Mouse (Mus musculus): ENCODE results near the gene Fgd3. TPM values are rescaled to one million over a fixed set of nuclear protein-coding genes. Genes with fewer than 3 reads are reported as not detected.

Fgd3 gene
- polyA plus RNA-seq, 1 experiment from 2014 or later: 0.60 TPM

GRCm38 (mm10) chr13:49335077-49335982 lies 15.2 kb upstream of the Fgd3 start:
- no peak overlapping the region for H3K4me2 ChIP-seq (replicated peaks; ENCODE audit: low read depth)
- H3K4me3 ChIP-seq (ENCODE audit: low read depth, low read length): no peak overlapping the region
- H3K9ac ChIP-seq (ENCODE audit: low read depth, low read length): no peak overlapping the region
- WGBS: 65% methylated on average over 12 of the region's 12 CpGs
- no peak for ATAC-seq
- H3K9me3 ChIP-seq (ENCODE audit: control insufficient read depth): no peaks in the 10 kb centered on the region
- H3K36me3 ChIP-seq (ENCODE audit: control insufficient read depth, insufficient read depth): no peaks in the 10 kb centered on the region
- no peak for TF ChIP-seq CTCF (IDR thresholded peaks at IDR 0.05; ENCODE audit: low read depth)
- H3K4me1 ChIP-seq (replicated peaks; ENCODE audit: control insufficient read depth, insufficient read depth, low read length): no peaks in the 10 kb centered on the region
- H3K27me3 ChIP-seq (replicated peaks; ENCODE audit: control insufficient read depth, insufficient read depth, low read length): no peaks in the 10 kb centered on the region
- H3K27ac ChIP-seq (ENCODE audit: low read depth, low read length): no peak overlapping the region

GRCm38 (mm10) chr13:49333250-49333649 lies 13.1 kb upstream of the Fgd3 start:
- 80% methylated on average over 2 of the region's 2 CpGs for WGBS
- H3K4me2 ChIP-seq (replicated peaks; ENCODE audit: low read depth): no peak overlapping the region
- H3K36me3 ChIP-seq (ENCODE audit: control insufficient read depth, insufficient read depth): no peaks in the 10 kb centered on the region
- no peak for ATAC-seq
- no peaks in the 10 kb centered on the region for H3K27me3 ChIP-seq (replicated peaks; ENCODE audit: control insufficient read depth, insufficient read depth, low read length)
- no peak overlapping the region for H3K4me3 ChIP-seq (ENCODE audit: low read depth, low read length)
- no peak overlapping the region for H3K9ac ChIP-seq (ENCODE audit: low read depth, low read length)
- no peak for TF ChIP-seq CTCF (IDR thresholded peaks at IDR 0.05; ENCODE audit: low read depth)
- H3K9me3 ChIP-seq (ENCODE audit: control insufficient read depth): no peaks in the 10 kb centered on the region
- H3K27ac ChIP-seq (ENCODE audit: low read depth, low read length): no peak overlapping the region
- H3K4me1 ChIP-seq (replicated peaks; ENCODE audit: control insufficient read depth, insufficient read depth, low read length): no peaks in the 10 kb centered on the region

GRCm38 (mm10) chr13:49328101-49328500 lies 8.0 kb upstream of the Fgd3 start:
- no peaks in the 10 kb centered on the region for H3K9me3 ChIP-seq (ENCODE audit: control insufficient read depth)
- no peak overlapping the region for H3K27ac ChIP-seq (ENCODE audit: low read depth, low read length)
- H3K4me3 ChIP-seq (ENCODE audit: low read depth, low read length): no peak overlapping the region
- H3K36me3 ChIP-seq (ENCODE audit: control insufficient read depth, insufficient read depth): no peaks in the 10 kb centered on the region
- no peak overlapping the region for H3K4me2 ChIP-seq (replicated peaks; ENCODE audit: low read depth)
- no peaks in the 10 kb centered on the region for H3K4me1 ChIP-seq (replicated peaks; ENCODE audit: control insufficient read depth, insufficient read depth, low read length)
- no peak for ATAC-seq
- H3K27me3 ChIP-seq (replicated peaks; ENCODE audit: control insufficient read depth, insufficient read depth, low read length): no peaks in the 10 kb centered on the region
- H3K9ac ChIP-seq (ENCODE audit: low read depth, low read length): no peak overlapping the region
- WGBS: 78% methylated on average over 4 of the region's 4 CpGs
- TF ChIP-seq CTCF (IDR thresholded peaks at IDR 0.05; ENCODE audit: low read depth): no peak

GRCm38 (mm10) chr13:49326246-49327206 lies 6.4 kb upstream of the Fgd3 start:
- Histone ChIP-seq H3K4me3 (ENCODE audit: low read depth, low read length) (no peak overlapping the region), H3K27me3 (replicated peaks; ENCODE audit: control insufficient read depth, insufficient read depth, low read length) (no peaks in the 10 kb centered on the region), H3K4me1 (replicated peaks; ENCODE audit: control insufficient read depth, insufficient read depth, low read length) (no peaks in the 10 kb centered on the region), H3K27ac (ENCODE audit: low read depth, low read length) (no peak overlapping the region), H3K4me2 (replicated peaks; ENCODE audit: low read depth) (no peak overlapping the region), H3K9me3 (ENCODE audit: control insufficient read depth) (no peaks in the 10 kb centered on the region), H3K36me3 (ENCODE audit: control insufficient read depth, insufficient read depth) (no peaks in the 10 kb centered on the region), H3K9ac (ENCODE audit: low read depth, low read length) (no peak overlapping the region)
- 57% methylated on average over 6 of the region's 6 CpGs for WGBS
- peak; percentile 83 for TF ChIP-seq CTCF (IDR thresholded peaks at IDR 0.05; ENCODE audit: low read depth)
- 0 out of 2 replicates have a peak, but pooled peaks have one; percentile 22 for ATAC-seq

GRCm38 (mm10) chr13:49324871-49325270 lies 4.8 kb upstream of the Fgd3 start:
- no peaks in the 10 kb centered on the region for H3K9me3 ChIP-seq (ENCODE audit: control insufficient read depth)
- H3K36me3 ChIP-seq (ENCODE audit: control insufficient read depth, insufficient read depth): no peaks in the 10 kb centered on the region
- no peaks in the 10 kb centered on the region for H3K4me1 ChIP-seq (replicated peaks; ENCODE audit: control insufficient read depth, insufficient read depth, low read length)
- no peak overlapping the region for H3K9ac ChIP-seq (ENCODE audit: low read depth, low read length)
- H3K27ac ChIP-seq (ENCODE audit: low read depth, low read length): no peak overlapping the region
- no peaks in the 10 kb centered on the region for H3K27me3 ChIP-seq (replicated peaks; ENCODE audit: control insufficient read depth, insufficient read depth, low read length)
- 87% methylated on average over 5 of the region's 5 CpGs for WGBS
- no peak overlapping the region for H3K4me2 ChIP-seq (replicated peaks; ENCODE audit: low read depth)
- H3K4me3 ChIP-seq (ENCODE audit: low read depth, low read length): no peak overlapping the region
- no peak for TF ChIP-seq CTCF (IDR thresholded peaks at IDR 0.05; ENCODE audit: low read depth)
- ATAC-seq: no peak

GRCm38 (mm10) chr13:49322739-49323138 lies 2.6 kb upstream of the Fgd3 start:
- ATAC-seq: no peak
- H3K27ac ChIP-seq (ENCODE audit: low read depth, low read length): no peak overlapping the region
- H3K4me2 ChIP-seq (replicated peaks; ENCODE audit: low read depth): no peak overlapping the region
- no peaks in the 10 kb centered on the region for H3K4me1 ChIP-seq (replicated peaks; ENCODE audit: control insufficient read depth, insufficient read depth, low read length)
- no peak for TF ChIP-seq CTCF (IDR thresholded peaks at IDR 0.05; ENCODE audit: low read depth)
- 90% methylated on average over 5 of the region's 5 CpGs for WGBS
- H3K36me3 ChIP-seq (ENCODE audit: control insufficient read depth, insufficient read depth): no peaks in the 10 kb centered on the region
- no peak overlapping the region for H3K9ac ChIP-seq (ENCODE audit: low read depth, low read length)
- H3K4me3 ChIP-seq (ENCODE audit: low read depth, low read length): no peak overlapping the region
- H3K9me3 ChIP-seq (ENCODE audit: control insufficient read depth): no peaks in the 10 kb centered on the region
- H3K27me3 ChIP-seq (replicated peaks; ENCODE audit: control insufficient read depth, insufficient read depth, low read length): no peaks in the 10 kb centered on the region

Measured in intestine, postnatal 0 days (tissue).